Mouse (Mus musculus): ENCODE results near the gene Nucks1.

Nucks1 gene

GRCm38 (mm10) chr1:131946462-131947215 is 36.3 kb downstream of the Nucks1 start:
- TF ChIP-seq GATA4 (IDR thresholded peaks at IDR 0.05; ENCODE audit: insufficient replicate concordance, low read length) = no peak

GRCm38 (mm10) chr1:131947997-131948525 is 37.7 kb downstream of the Nucks1 start:
- TF ChIP-seq GATA4 (IDR thresholded peaks at IDR 0.05; ENCODE audit: insufficient replicate concordance, low read length) = no peak

DNA sequence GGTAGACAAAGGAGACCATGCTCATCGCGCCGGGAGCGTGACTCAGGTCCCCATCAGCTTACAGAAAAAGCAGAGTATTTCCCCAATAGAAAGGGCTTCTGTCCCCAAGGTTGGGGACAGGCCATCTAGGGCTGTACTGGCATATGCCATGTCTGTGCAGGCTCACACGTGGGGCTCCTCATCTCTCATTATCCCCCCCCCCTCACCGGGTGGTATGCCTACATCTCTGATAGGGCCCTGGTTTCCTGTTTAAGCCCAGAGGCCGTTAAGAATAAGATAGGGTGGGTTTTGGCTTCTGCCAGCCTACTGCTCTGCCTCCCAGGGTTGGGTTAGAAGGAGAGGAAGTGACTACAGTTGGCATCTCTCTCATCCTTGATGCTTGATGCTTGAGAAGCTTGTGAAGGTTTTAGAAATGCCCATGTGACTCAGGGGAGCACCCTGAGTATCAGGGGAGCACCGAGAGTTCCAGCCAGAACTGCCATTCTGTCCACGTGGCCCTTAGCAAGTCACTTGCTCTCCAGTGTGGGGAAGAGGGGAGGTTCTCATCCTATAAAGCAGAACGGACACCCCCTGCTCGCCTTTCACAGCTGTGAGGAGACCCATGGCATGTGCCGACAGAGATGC is 44.0 kb downstream of the Nucks1 start:
- TF ChIP-seq GATA4 (IDR thresholded peaks at IDR 0.05; ENCODE audit: insufficient replicate concordance, low read length) = no peak

- no peak for TF ChIP-seq GATA4 (IDR thresholded peaks at IDR 0.05; ENCODE audit: insufficient replicate concordance, low read length)
These were observed 44.9 kb downstream of the Nucks1 start for GRCm38 (mm10) chr1:131955131-131955757.

DNA sequence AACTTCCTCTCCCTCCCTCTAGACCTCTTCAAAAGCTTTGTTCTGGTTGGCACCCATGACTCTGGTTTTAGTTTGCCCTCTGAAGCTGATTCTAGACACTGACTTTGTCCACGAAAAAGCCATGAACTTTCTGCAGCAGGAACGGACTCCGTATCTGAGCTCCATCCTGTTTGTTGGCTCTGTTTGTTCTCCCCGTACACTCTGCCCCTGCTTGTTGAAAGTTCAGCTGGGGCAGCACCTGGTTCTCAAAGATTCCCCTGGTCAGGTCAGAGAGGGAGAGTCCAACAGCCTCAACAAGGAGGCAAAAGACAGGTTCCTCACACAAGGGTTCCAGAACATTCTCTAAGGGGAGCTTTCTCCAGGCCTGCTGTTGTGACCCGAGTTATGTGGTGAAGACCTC is 47.1 kb downstream of the Nucks1 start:
- no peak for TF ChIP-seq GATA4 (IDR thresholded peaks at IDR 0.05; ENCODE audit: insufficient replicate concordance, low read length)

DNA sequence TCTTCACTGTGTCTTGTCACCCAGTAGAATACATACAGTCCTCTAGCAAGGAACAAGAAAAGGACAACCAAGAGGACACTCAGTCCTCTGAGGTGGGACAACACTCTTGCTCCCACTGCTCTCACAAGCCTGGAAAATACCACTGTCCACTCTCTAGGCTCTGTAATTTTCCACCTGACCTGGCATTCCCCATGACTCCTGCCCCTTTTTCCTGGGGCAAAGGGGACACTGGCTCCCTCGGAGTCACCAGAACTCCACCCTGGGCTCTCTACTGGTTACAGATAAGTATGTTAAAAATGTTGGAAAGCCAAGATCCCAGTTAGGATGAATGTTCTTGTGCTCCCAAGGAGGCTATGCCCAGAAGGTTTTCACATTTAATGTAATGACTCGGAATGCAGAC is 50.7 kb downstream of the Nucks1 start:
- TF ChIP-seq GATA4 (IDR thresholded peaks at IDR 0.05; ENCODE audit: insufficient replicate concordance, low read length) = no peak

DNA sequence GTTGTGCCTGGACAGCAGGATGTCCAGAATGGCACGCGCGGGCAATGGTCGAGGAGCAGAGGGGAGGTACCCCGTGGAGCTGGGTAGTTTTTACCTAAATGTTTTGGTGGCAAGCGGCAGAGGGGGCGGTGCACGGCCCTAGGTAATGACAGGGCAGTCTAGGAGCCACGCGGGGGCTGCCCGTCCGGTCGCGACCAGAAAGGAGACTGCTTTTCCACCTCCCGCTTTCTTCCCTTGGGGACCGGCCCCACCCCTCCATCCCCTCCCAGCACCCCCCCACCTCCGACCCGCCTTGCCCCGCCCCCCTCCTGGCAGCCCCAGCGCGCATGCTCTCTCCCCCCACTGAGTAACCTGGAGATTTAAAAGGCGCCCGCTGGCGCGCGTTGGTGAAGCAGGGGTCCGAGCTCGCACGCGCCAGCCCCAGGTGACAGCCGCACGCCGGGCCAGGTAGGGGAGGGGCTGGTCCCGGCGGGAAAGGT is 52.3 kb downstream of the Nucks1 start, which contains the start of gene Slc45a3:
Slc45a3 (plus strand) TSS at position 362 of the 479 bp plus-strand sequence.
- no peak for TF ChIP-seq GATA4 (IDR thresholded peaks at IDR 0.05; ENCODE audit: insufficient replicate concordance, low read length)

- TF ChIP-seq GATA4 (IDR thresholded peaks at IDR 0.05; ENCODE audit: insufficient replicate concordance, low read length) = no peak
These were observed 53.0 kb downstream of the Nucks1 start for GRCm38 (mm10) chr1:131963085-131963951.

DNA sequence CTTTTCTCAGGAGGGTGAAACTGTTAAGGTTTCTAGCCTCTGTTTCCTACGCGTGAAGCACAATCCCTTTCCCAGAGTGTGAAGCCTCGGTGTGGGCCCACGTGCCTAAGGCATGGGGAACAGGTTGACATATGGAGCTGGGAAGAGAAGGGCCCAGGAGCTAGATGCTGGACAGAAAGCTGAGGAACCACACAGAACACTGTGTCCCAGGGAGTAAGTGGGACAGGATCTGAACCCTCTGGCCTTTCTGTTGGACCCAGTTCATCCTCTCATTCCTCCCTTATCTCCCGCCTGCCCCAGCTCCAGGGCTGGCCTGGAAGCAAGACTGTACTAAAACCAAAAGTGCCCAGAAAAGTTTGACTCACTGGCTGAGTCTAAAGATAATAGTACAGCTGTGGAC is 53.8 kb downstream of the Nucks1 start:
- TF ChIP-seq GATA4 (IDR thresholded peaks at IDR 0.05; ENCODE audit: insufficient replicate concordance, low read length) = peak; percentile 93; the same call in 1 of the 2 replicates

GRCm38 (mm10) chr1:131964580-131964979 is 54.2 kb downstream of the Nucks1 start:
- TF ChIP-seq GATA4 (IDR thresholded peaks at IDR 0.05; ENCODE audit: insufficient replicate concordance, low read length) = no peak

- TF ChIP-seq GATA4 (IDR thresholded peaks at IDR 0.05; ENCODE audit: insufficient replicate concordance, low read length) = no peak
These were observed 55.5 kb downstream of the Nucks1 start for GRCm38 (mm10) chr1:131965818-131966217.

DNA sequence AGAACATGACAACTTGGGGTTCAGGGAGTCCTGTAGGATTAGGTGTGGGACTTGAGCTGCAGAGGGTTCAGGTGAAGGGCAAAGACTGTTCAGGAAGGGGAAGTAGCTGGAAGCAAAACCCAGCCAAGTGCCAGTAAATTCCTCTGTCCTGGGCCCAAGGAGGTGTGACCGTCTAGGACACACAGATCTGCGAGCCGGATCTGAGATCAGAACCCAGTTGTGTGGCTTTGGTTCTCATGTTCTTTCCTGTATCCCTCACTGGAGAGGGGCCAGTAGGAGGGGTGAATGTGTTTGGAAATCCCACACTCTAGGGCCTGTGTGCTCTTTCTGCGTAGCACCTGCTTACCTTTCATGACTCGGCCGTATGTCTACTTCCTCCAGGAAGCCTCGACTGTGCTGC is 57.0 kb downstream of the Nucks1 start:
- TF ChIP-seq GATA4 (IDR thresholded peaks at IDR 0.05; ENCODE audit: insufficient replicate concordance, low read length) = no peak

DNA sequence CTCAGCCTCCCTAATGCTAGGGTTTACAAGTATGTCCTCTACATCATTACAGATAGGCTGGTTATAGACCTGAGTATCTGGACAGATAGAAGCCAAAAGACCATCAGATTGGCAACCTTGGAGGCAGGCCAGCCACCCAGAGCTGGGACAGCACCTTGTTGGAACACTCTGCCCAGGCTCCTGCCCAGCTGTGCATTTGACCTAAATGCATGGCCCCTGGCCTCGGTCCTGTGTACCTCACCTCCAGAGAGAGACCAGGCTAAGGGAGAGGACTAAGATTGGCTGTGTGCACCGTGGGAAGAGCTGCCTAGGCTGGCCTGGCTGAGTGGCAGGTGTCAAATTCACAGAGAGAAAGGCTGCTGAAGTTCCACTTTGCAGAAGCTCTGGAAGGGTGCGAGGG is 58.2 kb downstream of the Nucks1 start:
- no peak for TF ChIP-seq GATA4 (IDR thresholded peaks at IDR 0.05; ENCODE audit: insufficient replicate concordance, low read length)

DNA sequence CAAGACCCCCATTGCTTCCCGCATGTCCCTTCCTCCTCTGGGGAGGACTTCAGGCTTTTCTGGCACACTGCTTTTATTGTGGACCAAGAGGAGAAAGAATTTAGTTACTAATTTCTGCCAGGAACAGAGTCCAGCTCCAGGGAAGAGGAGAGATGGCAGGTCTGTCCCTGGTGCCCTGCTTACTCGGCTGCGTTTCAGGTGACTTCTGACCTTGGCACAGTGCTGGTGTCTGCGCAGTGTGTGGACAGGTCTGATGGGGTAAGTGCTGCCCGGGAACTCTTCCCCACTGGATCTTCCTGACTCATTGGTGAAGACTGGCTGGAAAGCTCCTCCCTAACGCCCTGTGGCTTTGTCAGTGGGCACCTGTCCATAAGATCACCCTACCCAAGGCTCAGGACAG is 58.6 kb downstream of the Nucks1 start:
- no peak for TF ChIP-seq GATA4 (IDR thresholded peaks at IDR 0.05; ENCODE audit: insufficient replicate concordance, low read length)

- no peak for TF ChIP-seq GATA4 (IDR thresholded peaks at IDR 0.05; ENCODE audit: insufficient replicate concordance, low read length)
These were observed 59.5 kb downstream of the Nucks1 start for GRCm38 (mm10) chr1:131969825-131970224.

Measured in liver, adult (tissue).